10 mouse cellular contexts compared by ENCODE assay signal in genomic region chr7:98928336-98929025, GRCm38 (mm10).
DNase-seq lines count a peak whose midpoint lies in the region; ATAC-seq and TF ChIP-seq lines count a peak whose summit lies in the region.
"Had no signal": no experiment of that assay in that cellular context is flagged by ENCODE, and none has a peak within 500 bp of the region (broad histone marks: within the 10 kb centered on the region; RNA-seq: fewer than 3 reads in every experiment).

No protein-coding gene starts in this region.

- TF ChIP-seq CTCF in kidney, postnatal 0 days (IDR thresholded peaks at IDR 0.05; ENCODE audit: low read depth): no peak

- no peak for ATAC-seq in hindbrain, embryonic 14.5 days (ENCODE audit: low FRiP score)
- no peak for ATAC-seq in kidney, postnatal 0 days (replicated peaks; ENCODE audit: low FRiP score, low read depth)
- 0 out of 2 replicates have a peak, but pooled peaks have one; percentile 33 for ATAC-seq in neural tube, embryonic 15.5 days (ENCODE audit: low FRiP score)
- ATAC-seq: forebrain, embryonic 16.5 days; hindbrain, postnatal 0 days had no signal

- no peaks in the 10 kb centered on the region for H3K27me3 ChIP-seq in hindbrain, embryonic 14.5 days (ENCODE audit: control insufficient read depth, insufficient read depth, low read length)
- no peaks in the 10 kb centered on the region for H3K27me3 ChIP-seq in hindbrain, embryonic 10.5 days (ENCODE audit: insufficient read depth, poor library complexity, severe bottlenecking)
- H3K27me3 ChIP-seq in kidney, postnatal 0 days (ENCODE audit: insufficient read depth, low read length): no peaks in the 10 kb centered on the region
- no peaks in the 10 kb centered on the region for H3K27me3 ChIP-seq in neural tube, embryonic 15.5 days (replicated peaks)

- no peak overlapping the region for H3K9ac ChIP-seq in hindbrain, embryonic 14.5 days
- H3K9ac ChIP-seq in kidney, postnatal 0 days (ENCODE audit: low read depth, low read length): no peak overlapping the region
- no peak overlapping the region for H3K9ac ChIP-seq in neural tube, embryonic 15.5 days (replicated peaks)

- H3K4me2 ChIP-seq in hindbrain, embryonic 14.5 days (replicated peaks): no peak overlapping the region
- no peak overlapping the region for H3K4me2 ChIP-seq in kidney, postnatal 0 days (ENCODE audit: low read length)
- H3K4me2 ChIP-seq in neural tube, embryonic 15.5 days: no peak overlapping the region

- no peaks in the 10 kb centered on the region for H3K36me3 ChIP-seq in hindbrain, embryonic 14.5 days (replicated peaks; ENCODE audit: control insufficient read depth, insufficient read depth)
- no peaks in the 10 kb centered on the region for H3K36me3 ChIP-seq in hindbrain, embryonic 10.5 days
- no peaks in the 10 kb centered on the region for H3K36me3 ChIP-seq in kidney, postnatal 0 days (ENCODE audit: insufficient read depth, low read length)
- H3K36me3 ChIP-seq in neural tube, embryonic 15.5 days: no peaks in the 10 kb centered on the region

- 66% methylated on average over 7 of the region's 7 CpGs for WGBS in hindbrain, embryonic 14.5 days
- 83% methylated on average over 7 of the region's 7 CpGs for WGBS in hindbrain, embryonic 10.5 days
- 44% methylated on average over 7 of the region's 7 CpGs for WGBS in kidney, postnatal 0 days
- 61% methylated on average over 7 of the region's 7 CpGs for WGBS in neural tube, embryonic 15.5 days

- H3K4me1 ChIP-seq in hindbrain, embryonic 14.5 days (replicated peaks; ENCODE audit: control insufficient read depth, insufficient read depth, low read length): peaks cover 22% of the 10 kb centered on the region
- peaks cover 24% of the 10 kb centered on the region for H3K4me1 ChIP-seq in hindbrain, embryonic 10.5 days (replicated peaks)
- peaks cover 7% of the 10 kb centered on the region; the same call in 1 of the 2 replicates for H3K4me1 ChIP-seq in kidney, postnatal 0 days (replicated peaks; ENCODE audit: insufficient read depth, low read length)
- H3K4me1 ChIP-seq in neural tube, embryonic 15.5 days: peaks cover 29% of the 10 kb centered on the region

- H3K4me3 ChIP-seq in hindbrain, embryonic 14.5 days (replicated peaks; ENCODE audit: low read length): no peak overlapping the region
- no peak overlapping the region for H3K4me3 ChIP-seq in hindbrain, embryonic 10.5 days
- no peak overlapping the region for H3K4me3 ChIP-seq in kidney, postnatal 0 days (replicated peaks; ENCODE audit: low read depth, low read length)
- no peak overlapping the region for H3K4me3 ChIP-seq in neural tube, embryonic 15.5 days (replicated peaks)

- H3K9me3 ChIP-seq in hindbrain, embryonic 14.5 days (ENCODE audit: control insufficient read depth, low read length): no peaks in the 10 kb centered on the region
- no peaks in the 10 kb centered on the region for H3K9me3 ChIP-seq in hindbrain, embryonic 10.5 days
- H3K9me3 ChIP-seq in kidney, postnatal 0 days (replicated peaks; ENCODE audit: low read length): no peaks in the 10 kb centered on the region
- H3K9me3 ChIP-seq in neural tube, embryonic 15.5 days (replicated peaks): no peaks in the 10 kb centered on the region

- DNase-seq in hindbrain, embryonic 14.5 days (ENCODE audit: low spot score): no peak
- no peak for DNase-seq in hindbrain, embryonic 10.5 days (ENCODE audit: low spot score)
- peak; percentile 18 for DNase-seq in adrenal gland, postnatal 25 days
- peak; percentile 81 for DNase-seq in kidney, postnatal 0 days (ENCODE audit: low spot score)
- no peak for DNase-seq in ovary, postnatal 36 days (ENCODE audit: low spot score)
- no peak for DNase-seq in B cell, adult 2 months
- DNase-seq: cerebellum, adult 9-10 months had no signal

- 0 out of 2 replicates have a peak overlapping the region, but pooled peaks have one; percentile 18 for H3K27ac ChIP-seq in hindbrain, embryonic 14.5 days
- H3K27ac ChIP-seq in hindbrain, embryonic 10.5 days: no peak overlapping the region
- no peak overlapping the region for H3K27ac ChIP-seq in kidney, postnatal 0 days
- H3K27ac ChIP-seq in neural tube, embryonic 15.5 days (replicated peaks): no peak overlapping the region
- H3K27ac ChIP-seq: hindbrain, postnatal 0 days had no signal

Comparison
In these comparisons a context has a peak if more than half of its experiments do, and no peak if none do; other contexts are left out.
1. DNase-seq: peak in adrenal gland, postnatal 25 days (single experiment) and kidney, postnatal 0 days (single experiment); none in hindbrain, embryonic 14.5 days (single experiment), hindbrain, embryonic 10.5 days (single experiment), ovary, postnatal 36 days (single experiment) and B cell, adult 2 months (0 of 2).